Mouse (Mus musculus): ENCODE measurements around the gene Atxn10. TPM values are rescaled to one million over a fixed set of nuclear protein-coding genes. Genes with fewer than 3 reads are reported as not detected.

Atxn10 gene
- total RNA-seq, 2 experiments from 2014 or later: 363 to 369 TPM

DNA sequence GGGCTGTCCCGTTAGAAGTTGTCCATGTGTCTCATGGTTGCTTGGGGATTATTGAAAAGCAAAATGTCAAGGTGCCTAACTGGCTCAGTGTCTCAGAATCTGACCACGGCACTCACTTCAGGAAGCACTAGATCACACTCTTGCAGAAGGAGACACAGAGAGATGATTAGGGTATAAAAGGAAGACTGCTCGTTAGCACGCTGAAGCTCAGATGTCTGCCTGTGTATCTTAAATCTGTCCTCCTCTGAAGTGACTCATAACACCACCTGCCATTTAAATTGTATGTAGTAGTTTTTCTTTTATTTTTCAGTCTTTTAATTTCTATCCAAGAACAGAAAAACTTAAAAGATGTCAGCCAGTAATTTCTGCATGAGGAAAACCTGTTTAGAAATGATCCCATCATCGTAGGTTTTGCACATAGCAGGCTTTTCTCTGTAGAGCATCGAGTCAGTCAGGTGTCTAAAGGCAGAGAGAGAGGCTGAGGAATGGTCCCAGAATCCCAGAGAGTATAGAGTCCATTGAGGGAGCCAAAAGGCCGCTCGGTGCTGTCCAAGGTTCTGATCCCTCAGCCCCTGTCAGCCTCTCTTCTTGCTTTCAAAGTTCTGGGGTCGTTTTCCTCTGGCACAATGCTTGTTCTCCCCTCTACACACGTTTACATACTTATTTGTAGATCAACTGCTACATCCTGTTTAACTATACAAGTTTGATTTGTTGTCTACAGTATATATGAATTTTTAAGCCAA, 128.9 kb downstream of the Atxn10 start:
- DNase-seq (ENCODE audit: low spot score in 2 of 2): no peak

DNA sequence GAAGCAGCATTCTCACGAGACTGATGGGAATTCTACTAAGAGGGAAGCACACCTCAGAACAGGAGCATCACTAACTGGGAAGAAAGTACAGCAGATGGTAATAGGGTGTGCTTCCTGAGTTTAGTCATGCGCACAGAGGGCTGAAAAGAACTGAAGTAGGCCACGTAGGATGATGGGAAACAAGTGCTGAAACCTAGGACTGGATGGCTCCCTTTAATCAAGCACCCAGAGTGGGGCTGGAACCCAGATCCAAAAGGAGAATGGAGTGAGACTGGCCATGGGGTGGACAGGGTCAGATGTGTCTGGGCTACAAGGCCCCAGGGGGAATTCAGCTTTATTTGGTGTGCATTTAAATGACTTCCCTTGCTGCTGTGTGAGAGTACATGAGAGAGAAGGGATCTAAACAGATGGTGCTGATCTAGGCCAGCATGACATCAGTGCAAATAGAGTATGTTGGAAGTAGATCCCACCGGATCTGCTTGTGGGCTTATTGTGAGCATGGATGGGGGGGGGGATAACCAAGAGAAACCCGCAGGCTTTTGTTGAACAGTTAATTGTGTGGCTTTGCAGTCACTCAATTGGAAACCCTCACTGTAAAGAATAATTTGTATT, 130.5 kb downstream of the Atxn10 start:
- no peak for DNase-seq (ENCODE audit: low spot score in 2 of 2)

DNA sequence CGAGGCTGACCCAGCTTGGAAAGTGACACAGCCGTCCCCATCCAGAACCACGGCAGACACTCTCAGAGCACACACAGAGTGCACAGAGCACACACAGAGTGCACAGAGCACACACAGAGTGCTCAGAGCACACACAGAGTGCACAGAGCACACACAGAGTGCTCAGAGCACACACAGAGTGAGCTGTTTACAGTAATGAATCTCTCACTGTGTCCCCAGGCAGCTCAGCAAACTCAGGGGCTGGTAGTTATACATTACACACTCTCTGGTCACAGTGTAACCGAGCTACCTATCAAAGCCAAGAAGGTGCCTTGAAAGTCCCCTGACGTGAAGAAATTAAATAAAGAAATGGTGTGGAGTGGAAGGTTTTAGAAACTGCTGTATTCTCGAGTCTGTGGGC, 133.4 kb downstream of the Atxn10 start:
- no peak for DNase-seq (ENCODE audit: low spot score in 2 of 2)

DNA sequence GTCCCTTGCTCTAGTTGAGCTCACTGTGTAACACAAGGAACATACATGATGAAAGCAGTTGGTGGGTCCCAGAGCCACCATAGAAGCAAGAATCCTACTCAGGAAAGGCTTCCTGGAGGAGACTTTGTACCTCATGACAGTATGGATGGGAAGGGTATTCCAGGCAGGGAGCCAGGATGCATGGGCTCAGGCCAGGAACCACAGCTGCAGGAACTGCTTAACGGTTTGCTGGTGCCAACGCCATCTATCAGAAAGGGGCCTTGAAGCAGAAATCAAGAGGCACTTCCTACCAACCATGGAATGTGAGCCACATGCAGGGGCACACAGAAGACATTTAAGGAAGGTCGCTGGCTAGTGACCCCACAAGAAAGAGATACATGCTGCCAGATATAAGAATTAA, 138.7 kb downstream of the Atxn10 start:
- DNase-seq (ENCODE audit: low spot score in 2 of 2): no peak

DNA sequence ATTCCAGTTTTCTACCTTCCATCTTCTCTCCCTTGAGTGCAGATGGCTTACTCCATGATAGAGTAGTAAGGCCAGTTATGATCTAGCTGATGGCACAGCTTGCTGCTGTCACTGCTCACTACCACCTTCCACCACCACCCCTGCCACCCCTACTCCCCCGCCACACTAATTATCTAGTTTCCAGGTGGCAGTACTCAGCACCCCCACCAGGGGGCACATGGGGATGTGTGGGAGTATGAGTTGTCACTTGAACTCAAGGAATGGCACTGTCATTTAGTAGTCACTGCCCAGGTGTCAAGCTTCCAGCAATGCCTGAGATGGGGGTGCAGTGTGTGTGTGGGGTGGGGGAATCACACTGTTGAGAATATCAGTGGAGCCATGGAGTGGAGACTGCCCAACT, 141.5 kb downstream of the Atxn10 start:
- DNase-seq (ENCODE audit: low spot score in 2 of 2): peak; percentile 78 to 81

DNA sequence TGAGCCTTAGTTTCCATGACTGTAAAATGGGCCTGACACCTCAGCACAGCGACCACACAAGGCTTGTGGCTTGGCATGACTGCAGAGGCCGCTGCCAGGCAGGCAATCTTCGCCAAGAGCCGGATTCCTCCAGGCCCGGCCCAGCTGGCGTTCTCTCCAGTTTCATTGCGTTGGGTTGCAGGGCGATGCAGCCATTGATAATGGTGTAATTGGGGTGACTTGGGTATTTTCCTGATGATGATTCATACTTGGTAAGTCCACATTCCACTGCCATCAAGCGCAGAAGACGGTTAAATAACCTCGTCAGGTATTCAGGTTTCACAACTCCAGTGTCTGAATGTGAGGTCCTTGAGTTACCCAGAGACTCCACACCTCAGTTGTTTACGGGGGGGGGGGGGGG, 143.3 kb downstream of the Atxn10 start:
- peak; percentile 59 to 63 for DNase-seq (ENCODE audit: low spot score in 2 of 2)

DNA sequence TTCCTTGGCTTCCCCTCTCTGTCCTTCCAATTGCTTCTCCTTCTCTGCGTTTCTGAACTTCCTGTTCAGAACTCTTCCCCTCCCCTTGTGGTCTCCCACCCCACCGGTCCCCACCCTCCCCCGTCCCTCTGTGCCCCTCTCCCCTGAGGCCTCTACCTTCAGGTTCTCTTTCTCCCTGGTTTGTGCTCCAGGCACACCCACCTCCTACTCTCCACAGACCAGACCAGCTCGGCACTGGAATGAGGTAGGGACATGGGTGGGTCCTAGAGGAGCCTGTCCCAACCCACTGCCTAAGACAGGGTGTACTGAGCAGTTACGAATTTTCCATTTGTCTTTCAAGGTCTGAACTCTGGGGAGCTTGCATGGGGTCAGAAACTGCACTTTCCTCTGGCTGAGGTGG, 143.9 kb downstream of the Atxn10 start:
- no peak for DNase-seq (ENCODE audit: low spot score in 2 of 2)

DNA sequence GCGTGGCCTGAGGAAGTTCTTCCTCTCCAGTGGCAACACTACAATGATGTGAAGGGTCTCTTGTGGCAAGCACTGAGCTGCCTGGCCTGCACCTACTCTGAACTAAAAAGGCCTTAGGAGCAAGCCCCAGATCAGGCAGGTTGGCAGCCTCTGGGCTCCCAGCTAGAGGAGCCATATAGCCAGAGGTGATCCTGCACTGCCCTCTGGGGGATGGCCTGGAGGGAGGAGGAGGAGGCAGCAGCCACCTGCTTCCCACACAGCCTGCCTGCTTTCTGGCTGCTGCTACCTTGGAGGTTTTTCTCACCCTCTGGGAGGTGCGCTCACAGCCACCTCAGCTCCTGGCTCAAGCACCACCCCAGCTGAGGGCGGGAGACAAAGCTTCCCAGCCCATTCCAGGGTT, 144.6 kb downstream of the Atxn10 start:
- DNase-seq (ENCODE audit: low spot score in 2 of 2): no peak

DNA sequence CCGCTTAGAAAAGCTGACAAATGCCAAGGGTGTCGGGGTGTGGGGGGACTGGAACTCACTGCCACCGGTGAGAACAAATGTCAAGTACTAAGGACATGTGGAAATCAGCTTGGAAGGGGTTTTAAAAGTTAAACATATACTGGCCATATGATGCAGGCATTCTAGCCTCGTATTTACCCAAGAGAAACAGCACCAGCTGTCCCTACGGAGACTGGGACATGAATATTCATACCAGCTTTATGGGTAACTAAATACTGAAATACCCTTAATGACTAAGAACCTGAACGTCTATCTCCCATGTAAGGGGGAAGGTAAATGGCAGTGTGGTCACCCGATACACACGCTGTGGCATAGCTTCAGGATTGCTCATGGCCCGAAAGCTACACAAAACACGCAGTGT, 152.9 kb downstream of the Atxn10 start:
- no peak for DNase-seq (ENCODE audit: low spot score in 2 of 2)

DNA sequence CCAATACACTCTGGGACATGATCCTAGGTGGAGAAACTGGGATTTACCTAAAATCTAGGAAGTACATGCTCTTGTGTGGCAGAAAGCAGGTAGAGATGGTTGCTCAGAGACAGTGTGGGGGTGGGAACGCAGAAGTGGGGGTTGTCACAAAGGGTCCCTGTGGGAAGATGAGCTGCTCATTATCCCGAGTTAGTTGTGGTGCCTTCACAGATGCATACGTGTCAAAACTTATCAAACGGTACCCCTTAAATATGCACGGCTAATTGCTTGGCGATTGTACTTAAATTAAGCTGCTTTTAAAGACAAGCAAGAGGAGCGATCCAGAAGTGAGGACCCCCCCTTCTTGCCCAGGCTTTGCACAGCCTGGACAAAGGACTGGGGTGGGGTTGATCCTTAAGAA, 153.7 kb downstream of the Atxn10 start:
- DNase-seq (ENCODE audit: low spot score in 2 of 2): no peak

DNA sequence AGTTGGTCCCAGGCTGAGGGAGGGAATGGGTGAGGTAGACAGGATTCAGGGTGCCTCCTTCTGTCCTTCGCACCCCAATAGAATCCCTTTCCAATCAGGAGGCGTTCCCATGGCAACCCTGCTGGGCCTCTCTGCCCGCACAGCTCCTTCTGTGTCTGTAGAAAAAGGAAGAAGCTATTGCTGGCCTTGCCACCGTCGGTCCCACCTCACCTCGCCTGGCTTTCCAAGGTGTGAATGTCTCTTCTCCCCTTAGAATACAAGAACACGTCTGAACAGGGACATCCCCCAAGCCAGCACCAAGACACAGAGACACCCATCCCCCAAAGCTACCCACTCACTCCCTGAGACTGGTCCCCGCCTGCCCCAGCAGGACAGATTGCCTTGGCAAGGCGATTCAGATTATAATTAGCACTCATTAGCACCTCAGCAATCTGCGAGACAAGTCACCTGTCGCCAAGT, 158.1 kb downstream of the Atxn10 start:
- DNase-seq (ENCODE audit: low spot score in 2 of 2): peak; percentile 64 to 67

DNA sequence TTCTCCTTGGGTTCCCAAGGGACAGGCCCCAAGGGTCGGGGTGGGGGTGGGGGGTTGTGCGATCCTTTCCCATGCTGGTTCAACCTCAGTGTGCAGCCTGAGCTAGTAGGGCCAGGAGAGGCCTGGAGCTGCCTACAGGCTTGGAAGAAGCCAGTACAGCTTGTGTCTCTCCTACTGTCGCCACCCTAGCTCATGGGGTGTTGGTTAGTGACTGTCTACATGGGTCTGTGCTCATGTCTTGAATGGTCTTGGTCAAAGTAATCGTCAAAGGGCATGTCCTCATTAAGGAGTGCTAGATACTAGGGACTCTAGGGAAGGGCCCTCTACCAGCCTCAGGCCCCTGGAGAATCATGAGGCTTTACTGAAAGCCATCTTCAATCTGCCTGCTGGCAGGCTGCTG, 161.5 kb downstream of the Atxn10 start:
- DNase-seq (ENCODE audit: low spot score in 2 of 2): no peak

DNA sequence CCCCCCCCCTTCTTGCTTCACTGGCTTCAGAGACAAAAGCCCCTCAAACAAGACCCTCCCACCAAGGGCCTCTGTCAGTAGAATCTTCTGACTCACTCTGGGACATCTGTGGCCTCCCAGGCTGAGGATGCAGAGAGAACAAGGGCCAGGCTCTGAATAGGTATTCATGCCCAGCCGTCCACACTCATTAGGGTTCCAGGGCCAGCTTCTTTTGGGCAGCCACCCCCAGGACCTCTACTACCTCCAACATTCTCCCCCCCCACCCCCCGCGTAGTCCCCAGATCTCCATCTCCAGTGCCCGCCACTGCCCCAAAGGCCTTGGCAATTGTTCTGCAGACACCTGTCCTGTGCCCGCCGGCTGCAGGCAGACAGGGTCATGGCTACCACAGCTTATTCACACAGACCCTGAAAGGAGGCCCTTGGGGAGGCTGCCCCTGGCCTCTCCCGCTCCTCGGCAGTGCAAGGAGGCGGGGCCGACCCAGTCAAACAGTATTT, 162.0 kb downstream of the Atxn10 start:
- no peak for DNase-seq (ENCODE audit: low spot score in 2 of 2)

DNA sequence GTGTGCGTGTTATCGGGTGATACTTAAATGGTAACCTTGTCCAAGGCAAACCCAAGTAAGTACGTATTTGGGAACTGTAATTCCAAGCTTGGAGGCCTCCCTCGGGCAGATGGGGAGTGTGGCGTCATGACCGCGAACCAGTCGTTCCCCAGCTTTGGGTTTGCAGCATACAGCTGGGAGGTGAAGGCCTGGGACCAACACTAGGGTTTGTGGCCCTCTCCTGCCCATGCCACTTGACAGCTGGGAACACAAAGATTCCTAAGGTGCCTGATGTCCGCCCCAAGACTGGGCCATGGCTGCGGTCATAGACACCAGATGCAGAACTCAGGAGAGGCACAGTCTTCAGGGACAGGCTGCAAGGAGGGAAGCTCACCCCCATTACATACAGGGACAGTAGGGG, 164.2 kb downstream of the Atxn10 start:
- no peak for DNase-seq (ENCODE audit: low spot score in 2 of 2)

DNA sequence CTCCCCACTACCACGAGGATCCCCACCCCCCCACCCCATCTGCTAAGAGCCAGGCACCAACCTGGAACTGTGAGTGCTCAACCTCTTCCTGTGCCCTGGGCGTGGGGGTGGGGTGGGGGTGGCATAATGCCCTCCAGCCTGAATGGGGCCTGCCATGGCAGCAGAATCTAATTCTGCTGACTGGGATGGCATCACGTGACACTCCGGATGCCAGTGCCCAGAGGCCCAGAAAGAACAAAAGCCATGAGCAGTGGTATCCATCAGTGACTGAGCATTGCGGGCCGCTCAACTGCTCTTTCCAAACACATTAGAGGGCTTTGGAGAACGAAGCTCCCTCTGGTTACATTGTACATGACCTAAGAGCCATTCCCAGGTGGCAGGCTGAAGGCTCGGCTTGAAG, 167.1 kb downstream of the Atxn10 start, which contains the start of gene 7530416G11Rik:
Gene 7530416G11Rik, minus strand, starts transcription at position 101 of the 400 bp plus-strand sequence.
- no peak for DNase-seq (ENCODE audit: low spot score in 2 of 2)

DNA sequence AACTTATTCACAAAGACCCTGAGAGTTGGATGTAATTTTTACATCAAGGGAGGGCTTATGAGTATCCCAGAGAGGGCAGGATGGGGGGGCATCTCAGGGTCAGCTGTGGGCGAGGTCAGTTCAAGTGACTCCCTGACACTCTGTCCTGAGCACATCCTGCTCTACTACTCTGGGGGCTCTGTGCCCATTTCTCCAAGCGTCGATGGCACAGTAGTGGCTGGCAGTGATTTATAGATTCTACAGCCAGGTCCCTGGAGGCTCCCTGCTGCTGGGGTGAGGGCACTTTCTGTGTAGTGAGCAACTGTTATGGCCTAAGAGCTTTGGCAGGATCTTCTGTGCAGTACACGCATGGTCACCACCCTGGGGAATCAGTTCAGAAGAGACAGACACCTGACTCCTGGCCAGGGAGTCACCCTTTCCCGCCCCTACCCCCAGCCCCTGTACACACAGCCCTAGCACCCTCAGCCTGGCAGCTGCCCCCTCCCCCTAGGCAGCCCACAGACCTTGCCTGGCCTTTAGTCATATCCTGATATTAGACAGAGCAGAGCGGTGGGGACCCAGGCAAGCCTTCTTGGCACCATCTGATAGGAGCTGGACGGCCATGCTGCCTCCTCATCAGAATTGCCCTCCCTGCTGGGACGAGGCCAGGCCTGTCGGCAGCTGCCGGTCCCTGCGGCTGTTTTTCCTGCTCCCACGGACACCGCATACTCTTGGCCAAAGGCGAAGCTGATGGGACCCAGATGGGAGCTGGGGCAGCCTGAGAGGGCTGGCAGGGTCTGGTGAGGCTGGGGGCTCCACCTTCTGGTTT, 169.3 kb downstream of the Atxn10 start:
- peak; percentile 58 to 67 for DNase-seq (ENCODE audit: low spot score in 2 of 2)

DNA sequence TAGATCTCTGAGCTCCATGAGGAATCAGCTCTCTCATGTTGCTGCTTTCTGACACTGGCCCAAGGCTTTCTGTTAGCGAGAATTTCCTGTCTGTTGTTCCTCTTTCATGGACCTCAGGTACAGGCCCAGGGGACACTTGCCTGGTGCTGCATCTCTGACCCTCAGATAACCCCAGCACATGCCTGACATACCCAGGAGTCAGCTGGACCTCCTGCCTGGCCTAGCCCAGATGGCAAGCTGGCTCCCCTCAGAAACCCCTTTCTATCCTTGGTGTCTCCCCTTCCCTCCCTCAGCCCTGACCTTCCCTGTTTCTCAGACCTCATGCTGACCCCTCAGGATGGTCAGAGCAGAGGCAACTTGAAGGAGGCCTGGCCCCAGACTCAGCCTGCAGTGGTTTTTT, 170.6 kb downstream of the Atxn10 start:
- no peak for DNase-seq (ENCODE audit: low spot score in 2 of 2)

DNA sequence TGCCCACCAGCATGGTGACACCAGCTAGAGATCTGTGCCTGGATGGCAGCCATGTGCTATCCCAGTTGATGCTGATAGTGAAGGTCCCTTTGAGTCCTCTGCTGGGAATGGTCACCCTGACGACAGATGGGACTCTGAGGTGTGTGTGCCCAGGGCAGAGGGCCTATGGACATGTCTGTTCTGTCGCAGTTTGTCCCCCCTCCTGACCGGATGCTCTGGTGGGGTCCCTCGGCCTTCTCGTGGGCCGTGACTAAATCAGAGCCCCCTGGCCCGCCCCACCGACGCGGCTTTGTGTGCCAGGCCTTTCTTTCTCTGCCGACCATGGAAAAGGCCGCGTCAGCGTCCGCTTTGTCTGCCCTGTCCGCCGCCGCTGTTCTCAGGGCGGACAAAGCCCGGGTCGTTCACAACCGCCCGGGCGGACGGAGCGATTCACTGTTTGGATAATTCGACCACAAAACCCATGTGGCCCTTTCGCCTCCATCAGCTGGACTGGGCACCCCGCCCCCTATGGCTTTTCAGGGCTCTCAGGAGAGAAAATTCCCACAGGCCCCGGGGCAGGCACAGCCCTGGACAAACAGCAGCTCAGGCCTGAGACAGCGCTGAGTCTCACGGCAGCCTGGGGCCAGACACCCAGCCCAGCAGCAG, 171.4 kb downstream of the Atxn10 start:
- no peak for DNase-seq (ENCODE audit: low spot score in 2 of 2)
